Mouse (Mus musculus) erythroblast, embryonic 14.5 days (primary cell): ENCODE data around the gene Gm21976. TPM values are rescaled to one million over a fixed set of nuclear protein-coding genes. Genes with fewer than 3 reads are reported as not detected.

ENCODE experiments used
- H3K27me3 ChIP-seq: 2 replicates; pipeline ENCODE4 v1.6.1; 2012; ENCODE audit warnings: inconsistent platforms; ENCODE audit not compliant: control insufficient read depth
- H3K36me3 ChIP-seq: 2 replicates; pipeline ENCODE4 v1.6.1; 2012; ENCODE audit warnings: mild to moderate bottlenecking, inconsistent platforms; ENCODE audit not compliant: control insufficient read depth
- H3K4me1 ChIP-seq: 2 replicates; pipeline ENCODE4 v1.6.1; 2012; ENCODE audit warnings: inconsistent platforms; ENCODE audit not compliant: control insufficient read depth
- H3K4me3 ChIP-seq: replicated peaks from 2 replicates; pipeline ENCODE3; 2012; ENCODE audit warnings: moderate library complexity, mild to moderate bottlenecking, inconsistent platforms
- H3K9me3 ChIP-seq: 2 replicates; pipeline ENCODE4 v1.6.1; 2012; ENCODE audit warnings: low read length, inconsistent platforms, mixed read lengths; ENCODE audit not compliant: control insufficient read depth
- GATA1 ChIP-seq: IDR thresholded peaks from 2 replicates; pipeline ENCODE4 v1.6.1; 2012; ENCODE audit warnings: low read length, inconsistent platforms, mixed read lengths
- TAL1 ChIP-seq: IDR thresholded peaks from 3 replicates; pipeline ENCODE4 v1.6.1; 2012; ENCODE audit warnings: low read length, inconsistent platforms, mixed read lengths
- polyA plus RNA-seq: library from polyadenylated mRNA; stranded (reverse); fragments of >175 nt; gene quantifications from 2 replicates; pipeline ENCODE4 v1.2.3, GENCODE M21; 2012

Gene Gm21976
- polyA plus RNA-seq, 1 experiment: not detected

GRCm38 (mm10) chr13:98291712-98292111 is 12.0 kb downstream of the Gm21976 start:
- Histone ChIP-seq H3K4me3 (no peak overlapping the region), H3K36me3 (no peaks in the 10 kb centered on the region), H3K27me3 (peaks cover 4% of the 10 kb centered on the region; the same call in 1 of the 2 replicates), H3K4me1 (no peaks in the 10 kb centered on the region), H3K9me3 (peaks cover 6% of the 10 kb centered on the region)
- TF ChIP-seq GATA1 (no peak), TAL1 (no peak)

GRCm38 (mm10) chr13:98296072-98296471 is 16.4 kb downstream of the Gm21976 start:
- peaks cover 4% of the 10 kb centered on the region; the same call in 1 of the 2 replicates for H3K27me3 ChIP-seq
- no peak overlapping the region for H3K4me3 ChIP-seq
- H3K4me1 ChIP-seq: peaks cover 3% of the 10 kb centered on the region; the same call in 1 of the 2 replicates
- peaks cover 6% of the 10 kb centered on the region for H3K9me3 ChIP-seq
- TF ChIP-seq TAL1: no peak
- no peak for TF ChIP-seq GATA1
- no peaks in the 10 kb centered on the region for H3K36me3 ChIP-seq

GRCm38 (mm10) chr13:98297883-98298482 is 18.3 kb downstream of the Gm21976 start:
- peaks cover 6% of the 10 kb centered on the region for H3K9me3 ChIP-seq
- no peak overlapping the region for H3K4me3 ChIP-seq
- no peaks in the 10 kb centered on the region for H3K27me3 ChIP-seq
- TF ChIP-seq GATA1 (no peak), TAL1 (no peak)
- H3K36me3 ChIP-seq: no peaks in the 10 kb centered on the region
- peaks cover 3% of the 10 kb centered on the region; the same call in 1 of the 2 replicates for H3K4me1 ChIP-seq

GRCm38 (mm10) chr13:98298833-98299758 is 19.4 kb downstream of the Gm21976 start:
- TF ChIP-seq GATA1 (no peak), TAL1 (no peak)
- no peaks in the 10 kb centered on the region for H3K27me3 ChIP-seq
- no peak overlapping the region for H3K4me3 ChIP-seq
- peaks cover 6% of the 10 kb centered on the region for H3K9me3 ChIP-seq
- peaks cover 3% of the 10 kb centered on the region; the same call in 1 of the 2 replicates for H3K4me1 ChIP-seq
- no peaks in the 10 kb centered on the region for H3K36me3 ChIP-seq

- Histone ChIP-seq H3K4me3 (no peak overlapping the region), H3K36me3 (peaks cover 30% of the 10 kb centered on the region), H3K4me1 (no peaks in the 10 kb centered on the region), H3K27me3 (no peaks in the 10 kb centered on the region), H3K9me3 (no peaks in the 10 kb centered on the region)
- no peak for TF ChIP-seq TAL1
- no peak for TF ChIP-seq GATA1
Measured at GRCm38 (mm10) chr13:98305257-98305656, 25.6 kb downstream of the Gm21976 start.

- TF ChIP-seq GATA1 (no peak), TAL1 (no peak)
Measured at GRCm38 (mm10) chr13:98306393-98306792, 26.7 kb downstream of the Gm21976 start.

GRCm38 (mm10) chr13:98306852-98307475 is 27.3 kb downstream of the Gm21976 start:
- no peaks in the 10 kb centered on the region for H3K9me3 ChIP-seq
- H3K36me3 ChIP-seq: peaks cover 47% of the 10 kb centered on the region
- H3K27me3 ChIP-seq: no peaks in the 10 kb centered on the region

More at GRCm38 (mm10) chr13:98306393-98306792, 26.7 kb downstream of the Gm21976 start:
- H3K4me1 ChIP-seq: no peaks in the 10 kb centered on the region
- no peak overlapping the region for H3K4me3 ChIP-seq
- H3K36me3 ChIP-seq: peaks cover 41% of the 10 kb centered on the region
- no peaks in the 10 kb centered on the region for H3K27me3 ChIP-seq
- H3K9me3 ChIP-seq: no peaks in the 10 kb centered on the region

GRCm38 (mm10) chr13:98308004-98308403 is 28.3 kb downstream of the Gm21976 start:
- peaks cover 2% of the 10 kb centered on the region; the same call in 1 of the 2 replicates for H3K4me1 ChIP-seq
- no peaks in the 10 kb centered on the region for H3K9me3 ChIP-seq
- H3K27me3 ChIP-seq: no peaks in the 10 kb centered on the region
- TF ChIP-seq TAL1: no peak
- no peak for TF ChIP-seq GATA1
- H3K4me3 ChIP-seq: no peak overlapping the region
- peaks cover 57% of the 10 kb centered on the region for H3K36me3 ChIP-seq

More at GRCm38 (mm10) chr13:98306852-98307475, 27.3 kb downstream of the Gm21976 start:
- TF ChIP-seq GATA1 (no peak), TAL1 (no peak)
- Histone ChIP-seq H3K4me1 (peaks cover 2% of the 10 kb centered on the region; the same call in 1 of the 2 replicates), H3K4me3 (no peak overlapping the region)
